15 mouse cellular contexts compared by ENCODE assay signal in genomic region chr3:142043463-142043862, GRCm38 (mm10).
DNase-seq lines count a peak whose midpoint lies in the region; ATAC-seq and TF ChIP-seq lines count a peak whose summit lies in the region.
"Had no signal": no experiment of that assay in that cellular context is flagged by ENCODE, and none has a peak within 500 bp of the region (broad histone marks: within the 10 kb centered on the region; RNA-seq: fewer than 3 reads in every experiment).

No protein-coding gene starts in this region.

- H3K27me3 ChIP-seq in kidney, adult 2 months (replicated peaks; ENCODE audit: control insufficient read depth, insufficient read depth, low read length), result no peaks in the 10 kb centered on the region
- no peaks in the 10 kb centered on the region for H3K27me3 ChIP-seq in kidney, embryonic 16.5 days (ENCODE audit: insufficient read depth, low read length)
- no peaks in the 10 kb centered on the region for H3K27me3 ChIP-seq in neural tube, embryonic 15.5 days (replicated peaks)
- H3K27me3 ChIP-seq: forebrain, embryonic 15.5 days; kidney, embryonic 15.5 days; midbrain, embryonic 12.5 days; stomach, embryonic 15.5 days had no signal

- H3K9me3 ChIP-seq in kidney, embryonic 16.5 days (ENCODE audit: low read length), result no peaks in the 10 kb centered on the region
- no peaks in the 10 kb centered on the region for H3K9me3 ChIP-seq in neural tube, embryonic 15.5 days (replicated peaks)
- H3K9me3 ChIP-seq: forebrain, embryonic 15.5 days; kidney, embryonic 15.5 days; midbrain, embryonic 12.5 days; stomach, embryonic 15.5 days had no signal

- no peak overlapping the region for H3K4me3 ChIP-seq in kidney, adult 2 months (ENCODE audit: insufficient read depth, low read depth, low read length)
- H3K4me3 ChIP-seq in kidney, embryonic 16.5 days (ENCODE audit: low read length), result no peak overlapping the region
- no peak overlapping the region for H3K4me3 ChIP-seq in neural tube, embryonic 15.5 days (replicated peaks)
- H3K4me3 ChIP-seq: forebrain, embryonic 15.5 days; kidney, embryonic 15.5 days; midbrain, embryonic 12.5 days; stomach, embryonic 15.5 days had no signal

- ATAC-seq in kidney, embryonic 16.5 days (ENCODE audit: low FRiP score, low TSS enrichment), result no peak
- ATAC-seq in neural tube, embryonic 15.5 days (ENCODE audit: low FRiP score), result no peak
- ATAC-seq: forebrain, embryonic 15.5 days had no signal

- no peak overlapping the region for H3K9ac ChIP-seq in kidney, embryonic 16.5 days (replicated peaks; ENCODE audit: low read length)
- H3K9ac ChIP-seq in neural tube, embryonic 15.5 days (replicated peaks), result no peak overlapping the region
- H3K9ac ChIP-seq: forebrain, embryonic 15.5 days; kidney, embryonic 15.5 days; midbrain, embryonic 12.5 days; stomach, embryonic 15.5 days had no signal

- H3K4me1 ChIP-seq in kidney, adult 2 months (ENCODE audit: control insufficient read depth, insufficient read depth, low read length), result no peaks in the 10 kb centered on the region
- no peaks in the 10 kb centered on the region for H3K4me1 ChIP-seq in kidney, embryonic 16.5 days (ENCODE audit: insufficient read depth, low read length)
- H3K4me1 ChIP-seq in neural tube, embryonic 15.5 days, result no peaks in the 10 kb centered on the region
- H3K4me1 ChIP-seq: forebrain, embryonic 15.5 days; kidney, embryonic 15.5 days; midbrain, embryonic 12.5 days; stomach, embryonic 15.5 days had no signal

- TF ChIP-seq POLR2A in kidney, adult 2 months (IDR thresholded peaks at IDR 0.05; ENCODE audit: low read depth, low read length), result no peak

- H3K36me3 ChIP-seq in kidney, adult 2 months (ENCODE audit: control insufficient read depth, insufficient read depth, low read length), result no peaks in the 10 kb centered on the region
- no peaks in the 10 kb centered on the region for H3K36me3 ChIP-seq in kidney, embryonic 16.5 days (ENCODE audit: insufficient read depth, low read length)
- H3K36me3 ChIP-seq in neural tube, embryonic 15.5 days, result no peaks in the 10 kb centered on the region
- H3K36me3 ChIP-seq: forebrain, embryonic 15.5 days; kidney, embryonic 15.5 days; midbrain, embryonic 12.5 days; stomach, embryonic 15.5 days had no signal

- 43% methylated on average over 2 of the region's 2 CpGs for WGBS in kidney, adult 2 months
- WGBS in kidney, embryonic 16.5 days, result 43% methylated on average over 2 of the region's 2 CpGs
- WGBS in neural tube, embryonic 15.5 days, result 48% methylated on average over 2 of the region's 2 CpGs

- peak; percentile 1 for DNase-seq in cerebellum, adult 9-10 months
- no peak for DNase-seq in cerebellum, adult 11 months
- peak; percentile 17 for DNase-seq in kidney, adult 2 months
- DNase-seq in 3T3-L1 (ENCODE audit: low read depth, low spot score), result peak; percentile 44
- peak; percentile 6 for DNase-seq in brain, adult 2 months (ENCODE audit: low read depth, low spot score)
- no peak for DNase-seq in adrenal gland, adult 2 months
- DNase-seq: adrenal gland, adult 8-10 months; B cell, adult 2 months; left cerebral cortex, postnatal 4 days had no signal

- no peak overlapping the region for H3K27ac ChIP-seq in kidney, adult 2 months (ENCODE audit: insufficient read depth, low read depth, low read length)
- H3K27ac ChIP-seq in kidney, embryonic 16.5 days (ENCODE audit: low read length), result no peak overlapping the region
- H3K27ac ChIP-seq in neural tube, embryonic 15.5 days (replicated peaks), result no peak overlapping the region
- H3K27ac ChIP-seq: forebrain, embryonic 15.5 days; kidney, embryonic 15.5 days; midbrain, embryonic 12.5 days; stomach, embryonic 15.5 days had no signal

- TF ChIP-seq CTCF in kidney, adult 2 months (conservative IDR thresholded peaks at IDR 0.05; ENCODE audit: insufficient read depth, insufficient read length, low read depth, low read length), result no peak

- H3K4me2 ChIP-seq in kidney, embryonic 16.5 days (replicated peaks; ENCODE audit: low read depth, low read length), result no peak overlapping the region
- H3K4me2 ChIP-seq in neural tube, embryonic 15.5 days, result no peak overlapping the region
- H3K4me2 ChIP-seq: forebrain, embryonic 15.5 days; kidney, embryonic 15.5 days; midbrain, embryonic 12.5 days; stomach, embryonic 15.5 days had no signal

Comparison
In these comparisons a context has a peak if more than half of its experiments do, and no peak if none do; other contexts are left out.
1. DNase-seq: peak in cerebellum, adult 9-10 months (single experiment), kidney, adult 2 months (single experiment), 3T3-L1 (single experiment) and brain, adult 2 months (single experiment); none in cerebellum, adult 11 months (single experiment) and adrenal gland, adult 2 months (single experiment).